Mouse (Mus musculus) heart, embryonic 16.5 days (tissue): ENCODE results near the gene Kcnh1. TPM values are rescaled to one million over a fixed set of nuclear protein-coding genes. Genes with fewer than 3 reads are reported as not detected.

Experiments
- ATAC-seq: fragments of 200-750 bp; cut with Nextera tagmentation; replicated peaks from 2 replicates; pipeline ENCODE4 v1.8.0; 2017; ENCODE audit warnings: moderate number of reproducible peaks; ENCODE audit not compliant: insufficient read depth, low FRiP score; ENCODE audit errors: extremely low read depth
- H3K27ac ChIP-seq: fragments of 300-500 bp; sonication (generic); 2 replicates; pipeline ENCODE4 v1.5.1; 2014; ENCODE audit warnings: mild to moderate bottlenecking, low read length, control low read depth, moderate library complexity
- H3K27me3 ChIP-seq: fragments of 300-500 bp; sonication (generic); 2 replicates; pipeline ENCODE4 v1.6.1; 2014; ENCODE audit warnings: low read length, mixed read lengths; ENCODE audit not compliant: control insufficient read depth, insufficient read depth
- H3K36me3 ChIP-seq: fragments of 300-500 bp; sonication (generic); 2 replicates; pipeline ENCODE4 v1.6.1; 2014; ENCODE audit not compliant: control insufficient read depth, insufficient read depth
- H3K4me1 ChIP-seq: fragments of 300-500 bp; sonication (generic); 2 replicates; pipeline ENCODE4 v1.6.1; 2014; ENCODE audit warnings: low read length, mixed read lengths; ENCODE audit not compliant: control insufficient read depth, insufficient read depth
- H3K4me2 ChIP-seq: fragments of 300-500 bp; sonication (generic); 2 replicates; pipeline ENCODE4 v1.6.1; 2014; ENCODE audit warnings: low read depth, mild to moderate bottlenecking, control low read depth, low read length
- H3K4me3 ChIP-seq: fragments of 300-500 bp; sonication (generic); 2 replicates; pipeline ENCODE4 v1.5.1; 2014; ENCODE audit warnings: mild to moderate bottlenecking, control low read depth, low read length
- H3K9ac ChIP-seq: fragments of 300-500 bp; sonication (generic); 2 replicates; pipeline ENCODE4 v1.6.1; 2014; ENCODE audit warnings: low read length, control low read depth
- H3K9me3 ChIP-seq: fragments of 300-500 bp; sonication (generic); replicated peaks from 2 replicates; pipeline ENCODE4 v1.6.1; 2016; ENCODE audit warnings: low read length; ENCODE audit not compliant: control insufficient read depth
- WGBS: fragments of 180-500 bp; shearing (Covaris S2); extraction: QIAGEN DNeasy Blood & Tissue Kit; methylation state at CpG from one replicate; pipeline ENCODE4 v1.1.7; 2014; 5-methylcytosine and 5-hydroxymethylcytosine counted together
- polyA plus RNA-seq: library from polyadenylated mRNA; unstranded; fragments of >200 nt; fragmentation: Nextera tagmentation; extraction: Ambion mirVana; gene quantifications from 2 replicates; pipeline ENCODE4 v1.2.1, GENCODE M21; 2015

The Kcnh1 gene
- polyA plus RNA-seq, 1 experiment from 2014 or later = 0.32 TPM

DNA sequence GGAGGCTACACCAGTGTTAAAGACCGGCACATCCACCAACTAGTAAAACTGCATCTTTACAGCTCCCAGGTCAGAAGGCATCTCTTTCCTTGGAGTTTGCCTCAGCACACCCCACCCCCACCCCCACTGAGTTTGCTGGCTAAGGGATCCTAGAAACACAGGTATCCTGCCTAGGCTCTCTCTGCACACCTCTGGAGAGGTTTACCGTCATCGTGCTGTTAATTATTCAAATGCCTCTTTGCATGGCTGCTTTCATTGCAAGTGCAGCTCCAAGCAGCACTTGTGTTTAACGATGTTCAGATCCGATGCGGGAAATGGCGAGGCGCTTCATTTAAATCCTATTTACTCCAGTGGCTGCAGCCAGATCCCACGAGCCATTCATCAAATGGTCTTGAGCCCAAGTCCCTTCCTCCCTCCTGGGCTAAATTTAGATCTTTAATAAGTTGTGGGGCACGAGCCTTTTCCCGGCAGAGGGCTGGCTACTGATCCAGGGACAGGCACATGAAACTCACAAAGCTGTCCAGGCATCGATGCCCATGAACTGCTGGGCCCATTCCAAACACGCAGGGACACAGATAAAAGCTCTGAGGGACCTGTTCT is 330.4 kb downstream of the Kcnh1 start:
- no peak for ATAC-seq
- H3K9ac ChIP-seq = no peak overlapping the region
- H3K9me3 ChIP-seq = no peaks in the 10 kb centered on the region
- no peak overlapping the region; the same call in 1 of the 2 replicates for H3K4me2 ChIP-seq
- peaks cover 17% of the 10 kb centered on the region for H3K4me1 ChIP-seq
- H3K27ac ChIP-seq = no peak overlapping the region; the same call in 1 of the 2 replicates
- WGBS = 36% methylated on average over 13 of the region's 13 CpGs
- H3K4me3 ChIP-seq = no peak overlapping the region
- no peaks in the 10 kb centered on the region for H3K27me3 ChIP-seq
- no peaks in the 10 kb centered on the region for H3K36me3 ChIP-seq

DNA sequence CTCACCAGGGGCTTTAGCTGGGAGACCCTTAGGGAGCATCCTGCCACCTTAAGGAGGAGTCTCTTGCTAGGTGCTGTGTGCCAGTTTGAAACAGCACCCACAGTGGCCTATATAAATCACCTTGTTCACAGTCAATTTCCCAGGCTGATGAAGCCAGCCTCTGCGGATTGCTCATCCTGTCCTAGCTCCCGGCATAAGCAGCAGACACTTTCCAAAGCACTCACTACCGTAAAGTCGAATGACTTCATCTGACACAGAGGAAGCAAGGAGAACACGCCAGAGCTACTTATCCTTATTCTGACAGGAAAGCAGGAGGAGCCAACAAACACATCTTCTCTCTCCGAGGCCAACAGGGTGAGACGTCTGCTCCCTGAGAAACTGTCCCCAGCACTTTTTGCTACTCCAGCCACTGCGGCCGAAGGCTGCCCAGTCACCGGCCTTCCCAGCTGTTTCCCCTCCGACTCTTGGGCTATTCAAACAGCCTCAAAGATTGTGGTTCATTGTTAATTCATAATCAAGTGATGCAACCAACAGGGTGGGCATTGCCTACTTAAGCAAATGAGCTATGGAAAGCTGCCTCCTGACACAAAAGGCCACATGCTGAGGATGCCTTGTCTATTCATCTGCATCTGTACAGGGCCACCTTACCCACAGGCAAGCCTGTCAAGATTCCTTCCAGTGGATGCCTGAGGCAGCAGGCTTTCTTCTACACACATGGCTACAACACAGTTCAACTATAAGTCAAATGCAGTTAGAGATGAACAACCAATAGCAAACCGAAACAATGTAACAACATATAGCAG is 332.0 kb downstream of the Kcnh1 start:
- ATAC-seq = no peak
- no peak overlapping the region for H3K27ac ChIP-seq

DNA sequence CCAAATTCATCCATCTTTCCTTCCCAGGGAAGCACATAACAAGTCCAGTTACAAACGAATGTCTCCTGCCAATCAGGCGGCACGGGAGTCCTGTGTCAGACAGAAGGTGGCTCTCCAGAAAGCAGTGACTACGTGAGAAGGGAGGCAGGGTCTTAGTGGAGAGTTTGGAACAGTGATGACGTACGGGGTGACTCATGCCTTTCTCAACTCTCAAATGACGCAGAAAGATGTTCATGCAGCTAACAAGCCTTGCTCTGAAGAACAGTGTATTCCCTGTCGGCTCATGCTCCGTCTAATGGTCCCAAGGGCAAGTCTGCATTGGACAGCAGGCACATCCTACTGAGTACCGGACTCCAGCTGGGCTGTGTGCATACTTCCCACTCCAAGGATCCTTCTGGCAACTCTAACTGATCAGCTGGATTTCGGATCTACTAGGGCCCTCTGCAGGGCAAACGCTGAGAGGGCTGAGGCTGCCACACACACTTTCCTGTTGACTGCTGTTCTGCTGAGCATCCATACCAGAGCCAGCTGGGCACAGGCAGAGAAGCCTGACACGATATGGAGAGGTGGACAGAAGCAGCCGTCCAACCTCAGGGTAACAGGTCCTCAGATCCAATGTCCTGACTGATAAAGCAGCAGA is 335.3 kb downstream of the Kcnh1 start:
- no peak for ATAC-seq
- WGBS = 60% methylated on average over 14 of the region's 14 CpGs
- H3K9ac ChIP-seq = no peak overlapping the region
- H3K27me3 ChIP-seq = no peaks in the 10 kb centered on the region
- H3K36me3 ChIP-seq = no peaks in the 10 kb centered on the region
- no peak overlapping the region for H3K27ac ChIP-seq
- peaks cover 3% of the 10 kb centered on the region; the same call in 1 of the 2 replicates for H3K9me3 ChIP-seq
- no peak overlapping the region for H3K4me3 ChIP-seq
- H3K4me1 ChIP-seq = peaks cover 20% of the 10 kb centered on the region
- H3K4me2 ChIP-seq = no peak overlapping the region

More for the DNA sequence above, 332.0 kb downstream of the Kcnh1 start:
- Histone ChIP-seq H3K36me3 (no peaks in the 10 kb centered on the region), H3K9ac (no peak overlapping the region), H3K4me1 (peaks cover 17% of the 10 kb centered on the region), H3K9me3 (no peaks in the 10 kb centered on the region), H3K4me2 (no peak overlapping the region), H3K27me3 (no peaks in the 10 kb centered on the region), H3K4me3 (no peak overlapping the region)
- 53% methylated on average over 12 of the region's 12 CpGs for whole genome bisulfite sequencing

DNA sequence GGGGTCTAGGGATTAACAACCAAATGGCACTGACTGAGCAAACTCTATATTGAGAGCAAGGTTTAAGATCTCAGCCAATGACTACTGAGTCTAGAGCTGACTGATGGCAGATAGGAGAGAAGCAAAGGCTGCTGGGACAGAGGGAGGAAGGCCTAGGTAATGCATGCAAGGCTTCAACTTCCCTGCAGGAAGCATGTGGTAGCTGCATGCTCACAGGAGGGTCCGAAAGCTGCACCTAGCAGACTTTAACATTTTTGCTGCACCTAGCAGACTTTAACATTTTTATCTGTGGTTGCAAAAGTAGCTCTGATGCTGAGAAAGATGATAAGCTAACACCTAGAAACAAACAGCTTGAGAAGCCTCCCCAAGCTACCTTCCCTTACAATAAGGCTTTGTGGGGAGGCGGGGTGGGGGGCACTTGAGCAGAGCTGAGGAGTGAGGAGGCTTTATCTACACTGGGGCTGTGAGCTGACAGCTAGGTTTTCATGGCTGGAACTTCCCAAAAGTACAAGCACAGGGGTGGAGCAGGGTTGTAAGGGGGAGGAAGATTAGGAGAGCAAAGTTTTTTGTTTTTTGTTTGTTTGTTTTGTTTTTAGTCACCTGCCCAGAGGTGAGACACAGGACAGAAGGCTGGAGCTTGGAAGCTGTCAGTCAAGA is 341.0 kb downstream of the Kcnh1 start:
- Histone ChIP-seq H3K4me1 (peaks cover 11% of the 10 kb centered on the region), H3K9me3 (peaks cover 3% of the 10 kb centered on the region; the same call in 1 of the 2 replicates), H3K9ac (no peak overlapping the region), H3K27ac (no peak overlapping the region), H3K4me2 (no peak overlapping the region), H3K27me3 (no peaks in the 10 kb centered on the region), H3K4me3 (no peak overlapping the region), H3K36me3 (no peaks in the 10 kb centered on the region)
- 62% methylated on average over 2 of the region's 2 CpGs for WGBS
- no peak for ATAC-seq

DNA sequence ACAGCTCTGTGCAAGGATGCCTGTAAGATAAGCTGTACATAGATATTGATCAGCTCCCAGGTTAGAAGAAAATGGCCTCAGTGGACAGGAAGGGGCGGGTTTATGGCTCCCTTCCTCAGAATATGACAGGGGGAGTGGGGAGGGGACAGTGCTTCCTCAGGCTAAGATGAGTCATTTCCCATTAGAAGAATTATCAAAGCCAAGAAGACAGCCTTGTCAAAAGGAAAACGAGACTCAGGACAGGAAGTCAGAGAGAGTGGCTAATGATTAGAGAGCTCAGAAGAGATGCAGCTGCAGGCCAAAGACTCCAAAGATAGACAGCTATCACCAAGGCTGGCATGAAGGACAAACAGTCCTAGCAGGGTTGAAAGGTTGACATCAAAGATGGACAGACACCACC is 341.6 kb downstream of the Kcnh1 start:
- peaks cover 3% of the 10 kb centered on the region; the same call in 1 of the 2 replicates for H3K9me3 ChIP-seq
- no peak overlapping the region for H3K4me2 ChIP-seq
- H3K9ac ChIP-seq = no peak overlapping the region
- H3K27ac ChIP-seq = no peak overlapping the region
- no peak overlapping the region for H3K4me3 ChIP-seq
- H3K4me1 ChIP-seq = peaks cover 11% of the 10 kb centered on the region
- H3K36me3 ChIP-seq = no peaks in the 10 kb centered on the region
- no peaks in the 10 kb centered on the region for H3K27me3 ChIP-seq
- WGBS = 25% methylated on average over 2 of the region's 2 CpGs
- no peak for ATAC-seq

DNA sequence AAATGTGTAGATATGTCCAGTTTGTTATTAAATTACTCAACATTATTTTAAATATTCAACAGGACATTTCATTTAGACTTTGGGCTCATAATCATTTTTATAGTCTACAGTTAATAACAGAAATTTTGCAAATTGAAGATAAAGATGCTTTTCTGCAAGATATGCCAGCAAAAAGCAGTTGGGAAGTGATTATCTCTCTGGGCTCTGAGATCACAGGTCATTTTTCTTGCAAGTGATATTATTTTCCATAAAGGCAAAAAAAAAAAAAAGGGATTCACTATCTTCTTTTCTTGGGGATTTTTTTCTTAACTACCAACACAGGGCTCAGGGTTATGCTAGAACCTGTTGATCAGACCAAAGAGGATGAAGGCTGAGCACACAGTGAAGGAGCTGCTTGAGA is 342.4 kb downstream of the Kcnh1 start:
- Histone ChIP-seq H3K4me1 (peaks cover 8% of the 10 kb centered on the region), H3K27ac (no peak overlapping the region), H3K4me3 (no peak overlapping the region), H3K36me3 (no peaks in the 10 kb centered on the region), H3K9me3 (peaks cover 3% of the 10 kb centered on the region; the same call in 1 of the 2 replicates), H3K4me2 (no peak overlapping the region), H3K9ac (no peak overlapping the region), H3K27me3 (no peaks in the 10 kb centered on the region)
- ATAC-seq = no peak

DNA sequence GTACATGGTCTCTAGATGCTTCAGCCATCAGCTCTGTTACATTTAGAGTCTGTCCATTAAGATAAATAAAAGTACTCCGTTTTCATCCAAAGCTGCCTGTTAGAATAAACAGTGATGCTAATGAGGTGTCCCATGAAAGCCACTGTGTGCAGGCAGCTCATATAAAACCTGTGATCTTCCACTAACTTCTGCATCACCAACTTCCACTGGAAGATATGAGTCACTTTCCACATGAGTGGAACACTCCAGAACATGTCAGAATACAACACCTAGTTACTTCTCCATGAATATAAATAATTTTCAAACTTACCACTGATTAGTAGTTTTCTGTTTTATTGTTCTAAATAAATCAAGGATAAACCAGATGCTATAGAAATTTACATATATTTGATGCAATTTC is 345.9 kb downstream of the Kcnh1 start:
- 39% methylated on average over 1 of the region's 1 CpGs for WGBS
- no peak overlapping the region for H3K4me2 ChIP-seq
- H3K4me1 ChIP-seq = peaks cover 4% of the 10 kb centered on the region; the same call in 1 of the 2 replicates
- H3K4me3 ChIP-seq = no peak overlapping the region
- ATAC-seq = no peak
- no peaks in the 10 kb centered on the region for H3K36me3 ChIP-seq
- no peak overlapping the region for H3K9ac ChIP-seq
- H3K9me3 ChIP-seq = no peaks in the 10 kb centered on the region
- H3K27ac ChIP-seq = no peak overlapping the region
- no peaks in the 10 kb centered on the region for H3K27me3 ChIP-seq

DNA sequence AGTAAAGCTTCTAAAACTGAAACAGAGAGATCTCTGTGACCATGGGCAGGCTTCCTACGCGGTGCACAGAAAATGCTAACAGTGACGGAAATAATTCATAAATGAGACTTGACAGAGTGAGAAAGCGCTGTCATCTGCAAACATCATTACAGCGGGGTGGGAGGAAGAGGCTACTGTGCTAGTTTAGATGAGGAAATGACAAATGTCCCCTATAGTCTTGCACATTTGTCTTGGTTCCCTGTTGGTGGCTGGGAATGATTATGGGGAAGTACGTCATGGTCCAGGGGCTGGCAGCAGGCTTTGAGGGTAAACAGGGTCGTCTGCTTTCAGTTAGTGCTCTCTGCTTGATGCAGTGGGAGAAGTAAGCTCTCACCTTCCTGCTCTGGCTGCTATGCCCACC is 346.6 kb downstream of the Kcnh1 start:
- Histone ChIP-seq H3K27me3 (no peaks in the 10 kb centered on the region), H3K4me1 (no peaks in the 10 kb centered on the region), H3K9ac (no peak overlapping the region), H3K36me3 (no peaks in the 10 kb centered on the region), H3K27ac (no peak overlapping the region), H3K9me3 (no peaks in the 10 kb centered on the region), H3K4me3 (no peak overlapping the region), H3K4me2 (no peak overlapping the region)
- 58% methylated on average over 7 of the region's 7 CpGs for WGBS
- no peak for ATAC-seq
